9 mouse cellular contexts compared by ENCODE assay signal in the genomic region with DNA sequence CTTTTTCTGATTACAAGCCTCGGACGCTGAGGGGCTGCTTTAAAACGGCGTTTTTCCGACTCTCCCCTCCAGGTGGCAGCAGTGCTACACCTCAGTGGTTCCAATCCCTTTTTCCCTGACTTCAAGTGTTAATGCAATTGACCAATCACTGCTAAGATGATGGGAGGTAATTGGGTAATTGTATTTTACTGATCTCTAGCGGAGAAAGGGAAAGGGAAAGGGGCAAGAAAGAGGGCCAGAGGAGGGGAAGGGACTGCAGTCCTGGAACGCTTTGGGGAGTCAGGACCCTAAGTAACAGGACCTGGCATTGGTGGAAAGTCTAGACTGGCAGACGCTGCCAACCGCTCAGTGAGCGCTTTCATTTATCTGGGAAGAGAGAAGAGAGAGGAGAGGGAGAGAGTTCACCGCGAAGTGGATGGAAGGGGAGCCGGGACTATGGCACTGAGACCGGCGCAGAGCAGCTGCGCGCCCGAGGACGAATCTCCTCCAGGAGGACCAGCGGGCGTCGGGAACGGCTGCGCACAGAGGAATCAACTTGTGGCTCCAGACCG.
DNase-seq lines count a peak whose midpoint lies in the region; ATAC-seq and TF ChIP-seq lines count a peak whose summit lies in the region.
"Had no signal": no experiment of that assay in that cellular context is flagged by ENCODE, and none has a peak within 500 bp of the region (broad histone marks: within the 10 kb centered on the region; RNA-seq: fewer than 3 reads in every experiment).

No protein-coding gene starts in this region.

- peaks cover 17% of the 10 kb centered on the region for H3K4me1 ChIP-seq in forebrain, embryonic 15.5 days
- H3K4me1 ChIP-seq in liver, embryonic 16.5 days (ENCODE audit: control insufficient read depth, low read depth, low read length), result no peaks in the 10 kb centered on the region
- no peaks in the 10 kb centered on the region for H3K4me1 ChIP-seq in olfactory bulb, adult 2 months (ENCODE audit: control insufficient read depth, insufficient read depth, low read length)

- no peaks in the 10 kb centered on the region for H3K9me3 ChIP-seq in forebrain, embryonic 15.5 days
- H3K9me3 ChIP-seq in liver, embryonic 16.5 days (replicated peaks; ENCODE audit: control insufficient read depth, low read length), result no peaks in the 10 kb centered on the region

- peak overlapping the region; percentile 71 for H3K4me3 ChIP-seq in forebrain, embryonic 15.5 days
- H3K4me3 ChIP-seq in liver, embryonic 16.5 days (ENCODE audit: low read depth, low read length), result peak overlapping the region; percentile 33
- H3K4me3 ChIP-seq in olfactory bulb, adult 2 months (ENCODE audit: insufficient read depth, low read depth, low read length), result peak overlapping the region; percentile 55
- H3K4me3 ChIP-seq: erythroblast, embryonic 14.5 days had no signal

- TF ChIP-seq POLR2A in olfactory bulb, adult 2 months (IDR thresholded peaks at IDR 0.05; ENCODE audit: insufficient read depth, low read depth, low read length), result 0 out of 2 replicates have a peak, but pooled peaks have one; percentile 28

- peak overlapping the region; percentile 69 for H3K9ac ChIP-seq in forebrain, embryonic 15.5 days (replicated peaks)
- H3K9ac ChIP-seq in liver, embryonic 16.5 days (ENCODE audit: low read depth, low read length), result no peak overlapping the region

- H3K4me2 ChIP-seq in forebrain, embryonic 15.5 days (replicated peaks), result peak overlapping the region; percentile 84
- peak overlapping the region; percentile 46 for H3K4me2 ChIP-seq in liver, embryonic 16.5 days (ENCODE audit: low read depth, low read length)

- under 1% methylated on average over 25 of the region's 25 CpGs for WGBS in forebrain, embryonic 15.5 days
- 1% methylated on average over 24 of the region's 25 CpGs for WGBS in liver, embryonic 16.5 days (ENCODE audit: insufficient replicate concordance)
- under 1% methylated on average over 25 of the region's 25 CpGs for WGBS in olfactory bulb, adult 2 months

- peak overlapping the region; percentile 96 for H3K27ac ChIP-seq in forebrain, embryonic 15.5 days (replicated peaks)
- no peak overlapping the region for H3K27ac ChIP-seq in liver, embryonic 16.5 days (ENCODE audit: low read length)
- peak overlapping the region; percentile 60 for H3K27ac ChIP-seq in olfactory bulb, adult 2 months (ENCODE audit: insufficient read depth, low read depth, low read length)

- DNase-seq in ES-CJ7 (ENCODE audit: low read depth, low spot score), result peak; percentile 84
- DNase-seq in heart, postnatal 14 days, result peak; percentile 72 to 81
- peak; percentile 96 for DNase-seq in layer of hippocampus, adult 11-12 months (ENCODE audit: low spot score)
- peak; percentile 59 to 79 for DNase-seq in urinary bladder, adult 18-20 months (ENCODE audit: low spot score in 2 of 2)

- no peaks in the 10 kb centered on the region for H3K27me3 ChIP-seq in forebrain, embryonic 15.5 days
- H3K27me3 ChIP-seq in liver, embryonic 16.5 days (ENCODE audit: control insufficient read depth, insufficient read depth, low read depth, low read length), result peaks cover 11% of the 10 kb centered on the region

- intact Hi-C loops in heart, postnatal 14 days (cut with DNase I), result no loop called here

- TF ChIP-seq CTCF in olfactory bulb, adult 2 months (IDR thresholded peaks at IDR 0.05; ENCODE audit: insufficient read depth, low read depth, low read length), result peak; percentile 51; the same call in 1 of the 2 replicates

- H3K36me3 ChIP-seq in forebrain, embryonic 15.5 days, result no peaks in the 10 kb centered on the region
- H3K36me3 ChIP-seq in liver, embryonic 16.5 days (ENCODE audit: control insufficient read depth, insufficient read depth), result no peaks in the 10 kb centered on the region

- ATAC-seq in cerebellum, adult (ENCODE audit: insufficient number of reproducible peaks, low FRiP score, low TSS enrichment), result peak; percentile 96
- peak; percentile 94 for ATAC-seq in forebrain, embryonic 15.5 days (replicated peaks)
- 0 out of 2 replicates have a peak, but pooled peaks have one; percentile 30 for ATAC-seq in liver, embryonic 16.5 days (ENCODE audit: low read depth)

Comparison
In these comparisons a context has a peak if more than half of its experiments do, and no peak if none do; other contexts are left out.
1. ATAC-seq: peak in every context shown above with its lines; median percentile 96 in cerebellum, adult; 94 in forebrain, embryonic 15.5 days; 30 in liver, embryonic 16.5 days.